Mouse (Mus musculus): ENCODE measurements around the gene Zdhhc3. TPM values are rescaled to one million over a fixed set of nuclear protein-coding genes. Genes with fewer than 3 reads are reported as not detected.
A peak's percentile ranks its signal among the peaks of the same experiment; 100 is the strongest.

Gene Zdhhc3
- polyA plus RNA-seq, 1 experiment = 97.4 TPM

DNA sequence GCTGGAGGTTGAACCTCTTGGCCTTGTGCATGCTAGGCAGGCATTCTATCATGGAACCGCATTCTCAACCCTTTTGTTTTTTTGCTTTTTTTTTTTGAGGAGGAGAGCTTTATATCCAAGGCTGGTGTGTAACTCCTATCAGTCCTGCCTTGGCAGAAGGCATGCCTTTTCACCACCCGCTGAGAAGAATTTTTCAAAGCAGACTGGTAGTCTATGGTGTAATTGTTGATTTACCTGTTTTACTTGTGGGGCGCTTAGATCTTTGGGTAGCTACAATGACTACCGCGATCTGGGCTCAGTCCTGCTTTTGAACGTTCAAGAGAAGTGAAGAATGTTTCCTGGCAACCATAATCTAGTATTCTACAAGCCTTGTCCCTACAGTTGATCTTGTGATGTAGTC is 926 bp upstream of the Zdhhc3 start:
- 45% methylated on average over 6 of the region's 6 CpGs for WGBS
- Histone ChIP-seq H3K27ac (ENCODE audit: insufficient read depth, low read depth, low read length) (no peak overlapping the region), H3K36me3 (ENCODE audit: control insufficient read depth, insufficient read depth, low read length) (no peaks in the 10 kb centered on the region; the same call in 1 of the 2 replicates), H3K27me3 (replicated peaks; ENCODE audit: control insufficient read depth, insufficient read depth, low read length) (no peaks in the 10 kb centered on the region), H3K4me1 (ENCODE audit: control insufficient read depth, insufficient read depth, low read length) (peaks cover 9% of the 10 kb centered on the region; the same call in 1 of the 2 replicates), H3K4me3 (ENCODE audit: insufficient read depth, low read depth, low read length) (peak overlapping the region; percentile 90)
- no peak for DNase-seq
- TF ChIP-seq CTCF (conservative IDR thresholded peaks at IDR 0.05; ENCODE audit: insufficient read depth, insufficient read length, low read depth, low read length) = no peak
- TF ChIP-seq POLR2A (IDR thresholded peaks at IDR 0.05; ENCODE audit: low read depth, low read length) = no peak

DNA sequence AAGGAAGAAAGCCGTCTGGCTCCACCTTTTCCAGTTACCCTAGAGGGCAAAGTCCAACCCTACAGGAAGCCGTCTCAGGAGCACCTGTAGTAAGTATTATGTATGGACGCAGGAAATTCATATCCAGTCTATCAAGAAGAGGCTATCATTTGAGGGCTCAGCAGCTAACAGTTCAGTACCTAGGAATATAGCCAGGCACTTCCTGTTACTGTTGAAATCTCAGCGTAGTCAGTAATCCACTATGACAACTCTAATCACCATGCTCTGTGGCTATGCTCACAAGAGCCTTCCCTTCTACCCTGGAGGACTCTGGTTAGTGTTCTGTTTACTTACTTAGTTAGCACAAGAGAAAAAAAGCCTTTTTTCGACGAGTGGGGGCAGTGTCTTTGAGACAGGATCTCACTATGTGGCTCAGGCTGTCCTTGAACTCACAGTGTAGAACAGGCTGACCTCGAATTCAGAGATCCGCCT is 1.2 kb downstream of the Zdhhc3 start:
- H3K4me3 ChIP-seq (ENCODE audit: insufficient read depth, low read depth, low read length) = no peak overlapping the region
- H3K36me3 ChIP-seq (ENCODE audit: control insufficient read depth, insufficient read depth, low read length) = no peaks in the 10 kb centered on the region
- no peak for DNase-seq
- H3K4me1 ChIP-seq (ENCODE audit: control insufficient read depth, insufficient read depth, low read length) = peaks cover 9% of the 10 kb centered on the region; the same call in 1 of the 2 replicates
- no peaks in the 10 kb centered on the region for H3K27me3 ChIP-seq (replicated peaks; ENCODE audit: control insufficient read depth, insufficient read depth, low read length)
- no peak overlapping the region for H3K27ac ChIP-seq (ENCODE audit: insufficient read depth, low read depth, low read length)
- 44% methylated on average over 8 of the region's 8 CpGs for WGBS
- TF ChIP-seq POLR2A (IDR thresholded peaks at IDR 0.05; ENCODE audit: low read depth, low read length) = no peak
- no peak for TF ChIP-seq CTCF (conservative IDR thresholded peaks at IDR 0.05; ENCODE audit: insufficient read depth, insufficient read length, low read depth, low read length)

DNA sequence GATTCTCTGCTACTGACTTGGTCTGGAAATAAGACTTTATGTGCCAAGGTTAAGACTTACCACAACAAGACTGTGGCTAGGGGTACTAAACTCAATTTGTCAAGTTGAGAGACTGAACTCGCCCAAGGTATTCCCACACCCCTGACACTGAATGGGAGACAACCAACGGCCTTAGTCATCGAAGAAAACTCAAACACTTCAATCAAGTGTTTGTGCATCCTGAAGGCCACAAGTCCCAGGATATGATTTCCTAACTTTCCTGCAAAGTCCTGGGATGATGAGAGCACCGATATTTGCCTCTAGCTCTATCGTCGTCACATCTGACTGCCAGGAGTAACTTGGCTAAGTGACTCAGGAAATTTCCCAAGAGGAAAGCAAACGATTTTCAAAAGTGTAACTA is 3.8 kb downstream of the Zdhhc3 start:
- DNase-seq = no peak
- Histone ChIP-seq H3K4me1 (ENCODE audit: control insufficient read depth, insufficient read depth, low read length) (peaks cover 6% of the 10 kb centered on the region; the same call in 1 of the 2 replicates), H3K4me3 (ENCODE audit: insufficient read depth, low read depth, low read length) (no peak overlapping the region), H3K27ac (ENCODE audit: insufficient read depth, low read depth, low read length) (no peak overlapping the region), H3K36me3 (ENCODE audit: control insufficient read depth, insufficient read depth, low read length) (peaks cover 2% of the 10 kb centered on the region; the same call in 1 of the 2 replicates), H3K27me3 (replicated peaks; ENCODE audit: control insufficient read depth, insufficient read depth, low read length) (no peaks in the 10 kb centered on the region)
- 80% methylated on average over 7 of the region's 7 CpGs for WGBS
- TF ChIP-seq POLR2A (IDR thresholded peaks at IDR 0.05; ENCODE audit: low read depth, low read length) = no peak
- no peak for TF ChIP-seq CTCF (conservative IDR thresholded peaks at IDR 0.05; ENCODE audit: insufficient read depth, insufficient read length, low read depth, low read length)

DNA sequence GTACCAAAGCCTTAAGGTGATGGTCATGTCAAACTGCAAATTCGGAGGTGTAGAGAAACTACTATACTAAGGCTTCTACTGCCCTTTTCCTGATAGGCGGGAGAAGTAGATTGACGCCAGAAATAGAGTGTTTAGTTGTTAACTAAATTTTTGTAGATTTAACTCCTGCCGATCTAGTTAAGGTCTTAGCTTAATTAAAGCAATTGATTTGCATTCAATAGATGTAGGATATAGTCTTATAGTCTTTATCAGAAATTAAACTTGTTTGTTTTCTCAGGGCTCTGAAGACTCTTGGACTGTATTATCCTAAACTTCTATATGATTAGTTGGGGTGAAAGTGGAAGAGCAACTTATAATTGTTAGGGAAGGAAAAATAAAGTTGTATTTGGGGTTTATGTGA is 5.8 kb downstream of the Zdhhc3 start:
- H3K4me3 ChIP-seq (ENCODE audit: insufficient read depth, low read depth, low read length) = no peak overlapping the region
- no peak for DNase-seq
- H3K27ac ChIP-seq (ENCODE audit: insufficient read depth, low read depth, low read length) = no peak overlapping the region
- TF ChIP-seq CTCF (conservative IDR thresholded peaks at IDR 0.05; ENCODE audit: insufficient read depth, insufficient read length, low read depth, low read length) = no peak
- no peaks in the 10 kb centered on the region for H3K27me3 ChIP-seq (replicated peaks; ENCODE audit: control insufficient read depth, insufficient read depth, low read length)
- peaks cover 2% of the 10 kb centered on the region; the same call in 1 of the 2 replicates for H3K36me3 ChIP-seq (ENCODE audit: control insufficient read depth, insufficient read depth, low read length)
- WGBS = 87% methylated on average over 4 of the region's 4 CpGs
- H3K4me1 ChIP-seq (ENCODE audit: control insufficient read depth, insufficient read depth, low read length) = peaks cover 6% of the 10 kb centered on the region; the same call in 1 of the 2 replicates

DNA sequence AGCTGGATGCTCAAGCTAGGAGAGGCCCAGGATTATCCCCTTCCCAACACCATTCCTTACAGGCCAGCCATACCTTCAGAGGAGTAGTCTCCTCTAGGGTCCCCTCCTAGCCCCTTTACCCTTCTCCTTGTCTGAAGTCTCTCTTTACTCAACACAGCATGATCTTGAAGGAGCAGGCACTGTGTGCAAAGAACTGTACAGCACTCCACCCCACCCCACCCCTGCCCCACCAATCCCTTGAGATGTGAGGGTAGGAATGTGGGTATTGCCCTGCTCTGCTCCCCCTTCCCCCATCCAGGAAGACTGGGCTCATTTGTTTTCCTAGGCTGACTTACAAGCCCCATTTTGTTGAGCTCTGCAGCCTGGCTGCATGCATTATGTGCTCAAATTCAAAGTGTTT is 8.6 kb downstream of the Zdhhc3 start:
- Histone ChIP-seq H3K27ac (ENCODE audit: insufficient read depth, low read depth, low read length) (no peak overlapping the region), H3K4me3 (ENCODE audit: insufficient read depth, low read depth, low read length) (no peak overlapping the region), H3K27me3 (replicated peaks; ENCODE audit: control insufficient read depth, insufficient read depth, low read length) (no peaks in the 10 kb centered on the region), H3K4me1 (ENCODE audit: control insufficient read depth, insufficient read depth, low read length) (no peaks in the 10 kb centered on the region), H3K36me3 (ENCODE audit: control insufficient read depth, insufficient read depth, low read length) (peaks cover 2% of the 10 kb centered on the region; the same call in 1 of the 2 replicates)
- no peak for TF ChIP-seq POLR2A (IDR thresholded peaks at IDR 0.05; ENCODE audit: low read depth, low read length)
- no peak for TF ChIP-seq CTCF (conservative IDR thresholded peaks at IDR 0.05; ENCODE audit: insufficient read depth, insufficient read length, low read depth, low read length)
- DNase-seq = no peak

DNA sequence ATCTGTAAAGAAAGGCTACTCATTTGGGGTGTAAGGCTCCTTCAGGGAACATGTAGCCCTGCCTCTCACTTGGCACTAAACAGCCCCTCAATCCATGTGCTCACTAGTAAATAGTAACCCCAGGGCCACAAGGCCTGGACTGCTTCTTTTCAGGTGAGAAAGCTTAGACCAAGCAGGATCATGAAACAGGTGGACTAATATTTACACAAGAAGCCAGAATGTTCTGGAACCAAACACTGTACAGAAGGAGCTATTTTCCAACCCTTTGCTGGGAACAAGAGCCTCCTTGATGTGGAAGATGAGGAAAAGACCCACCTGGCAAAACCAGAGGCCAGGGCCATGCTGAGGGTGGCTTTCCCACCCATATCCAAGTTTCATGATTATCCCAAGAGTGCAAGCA is 9.6 kb downstream of the Zdhhc3 start:
- Histone ChIP-seq H3K4me1 (ENCODE audit: control insufficient read depth, insufficient read depth, low read length) (no peaks in the 10 kb centered on the region), H3K27ac (ENCODE audit: insufficient read depth, low read depth, low read length) (no peak overlapping the region), H3K36me3 (ENCODE audit: control insufficient read depth, insufficient read depth, low read length) (peaks cover 2% of the 10 kb centered on the region; the same call in 1 of the 2 replicates), H3K4me3 (ENCODE audit: insufficient read depth, low read depth, low read length) (no peak overlapping the region), H3K27me3 (replicated peaks; ENCODE audit: control insufficient read depth, insufficient read depth, low read length) (no peaks in the 10 kb centered on the region)
- DNase-seq = no peak
- TF ChIP-seq CTCF (conservative IDR thresholded peaks at IDR 0.05; ENCODE audit: insufficient read depth, insufficient read length, low read depth, low read length) = no peak
- TF ChIP-seq POLR2A (IDR thresholded peaks at IDR 0.05; ENCODE audit: low read depth, low read length) = no peak

DNA sequence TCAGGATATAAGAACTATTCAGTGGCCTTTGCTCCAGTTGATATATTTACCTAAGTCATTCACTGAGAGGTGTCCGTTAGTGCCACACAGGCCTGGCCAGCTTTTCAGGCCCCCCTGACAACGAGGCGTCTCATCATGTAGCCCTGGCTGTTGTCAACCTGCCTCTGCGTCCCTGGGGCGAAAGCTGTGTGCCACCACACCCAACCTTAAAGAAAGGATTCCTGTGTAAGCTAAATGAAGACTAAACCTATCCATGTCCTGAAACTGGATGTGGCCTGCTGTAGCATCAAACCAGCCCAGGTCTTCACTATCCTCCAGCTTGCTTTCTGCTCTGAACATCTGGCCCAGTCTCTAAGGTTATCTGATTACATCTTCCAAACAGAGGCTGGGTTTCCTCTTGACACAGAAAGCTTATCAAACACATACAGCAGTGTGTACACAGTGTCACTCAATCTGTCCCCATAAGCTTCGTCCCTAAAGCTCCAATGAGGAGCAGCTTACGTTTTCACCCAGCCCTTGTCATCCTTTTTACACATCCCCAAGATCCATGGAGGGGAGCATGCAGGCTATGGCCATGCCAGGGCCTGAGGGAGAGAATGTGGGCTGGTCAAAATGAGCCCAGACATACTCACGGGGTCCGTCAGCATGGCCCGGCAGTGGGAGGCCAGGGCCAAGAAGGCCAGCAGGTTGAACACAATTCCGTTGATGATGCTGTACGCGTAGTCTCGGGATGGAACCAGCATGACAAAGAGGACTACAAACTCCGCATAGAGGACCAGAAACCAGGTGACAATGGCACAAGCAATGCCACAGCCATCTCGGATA is 13.2 kb downstream of the Zdhhc3 start:
- Histone ChIP-seq H3K4me1 (ENCODE audit: control insufficient read depth, insufficient read depth, low read length) (no peaks in the 10 kb centered on the region), H3K4me3 (ENCODE audit: insufficient read depth, low read depth, low read length) (no peak overlapping the region), H3K36me3 (ENCODE audit: control insufficient read depth, insufficient read depth, low read length) (no peaks in the 10 kb centered on the region; the same call in 1 of the 2 replicates), H3K27ac (ENCODE audit: insufficient read depth, low read depth, low read length) (no peak overlapping the region), H3K27me3 (replicated peaks; ENCODE audit: control insufficient read depth, insufficient read depth, low read length) (no peaks in the 10 kb centered on the region)
- WGBS = 97% methylated on average over 16 of the region's 16 CpGs
- TF ChIP-seq POLR2A (IDR thresholded peaks at IDR 0.05; ENCODE audit: low read depth, low read length) (no peak), CTCF (conservative IDR thresholded peaks at IDR 0.05; ENCODE audit: insufficient read depth, insufficient read length, low read depth, low read length) (no peak)
- no peak for DNase-seq

Data from kidney, adult 2 months (tissue).